Mouse (Mus musculus): Measurements from ENCODE around the gene Gm19668.
"Not testable (repeated sequence)": the region's sequence is repeated elsewhere in the genome, so short reads cannot be mapped to it uniquely, and the experiment has no call there.

The Gm19668 gene

GRCm38 (mm10) chr10:77769727-77770126 is 29.2 kb downstream of the Gm19668 start:
- in situ Hi-C loops (cut with MboI), result no loop called here

- in situ Hi-C loops (cut with MboI), result not testable (repeated sequence)
Observed at GRCm38 (mm10) chr10:77759582-77759981, 39.4 kb downstream of the Gm19668 start, which contains the start of gene Gm3233. Gene Gm3233 (minus strand): TSS chr10:77759682.

- in situ Hi-C loops (cut with MboI), result no loop called here
Observed at GRCm38 (mm10) chr10:77753448-77753847, 45.5 kb downstream of the Gm19668 start.

GRCm38 (mm10) chr10:77752312-77752711 is 46.6 kb downstream of the Gm19668 start:
- in situ Hi-C loops (cut with MboI), result not testable (repeated sequence)

- in situ Hi-C loops (cut with MboI), result not testable (repeated sequence)
Observed at GRCm38 (mm10) chr10:77751254-77751653, 47.7 kb downstream of the Gm19668 start, which contains the start of gene Gm9736. Gene Gm9736 (minus strand): TSS chr10:77751354.

GRCm38 (mm10) chr10:77750686-77751085 is 48.2 kb downstream of the Gm19668 start:
- in situ Hi-C loops (cut with MboI), result not testable (repeated sequence)

Data from mature B cell (primary cell).